Mouse (Mus musculus) bone marrow, adult 2 months (tissue): ENCODE data around the gene Rasal2.

Experiments
- CTCF ChIP-seq: fragments of 200-500 bp; IDR thresholded peaks from 2 replicates; pipeline ENCODE4 v1.5.1; 2011; ENCODE audit warnings: low read length, control low read depth; ENCODE audit not compliant: control insufficient read depth, insufficient read depth
- POLR2A ChIP-seq: fragments of 200-500 bp; IDR thresholded peaks from 2 replicates; pipeline ENCODE4 v1.6.1; 2011; ENCODE audit warnings: low read depth, mild to moderate bottlenecking, control low read depth, low read length, borderline replicate concordance; ENCODE audit not compliant: control insufficient read depth

- TF ChIP-seq CTCF (no peak), POLR2A (no peak)
These were observed 293.2 kb downstream of the Rasal2 start for GRCm38 (mm10) chr1:157119168-157119567.
